ENCODE assay signal across 12 mouse cellular contexts in genomic region chr1:125687701-125688420, GRCm38 (mm10). TPM values are rescaled to one million over a fixed set of nuclear protein-coding genes. Genes with fewer than 3 reads are reported as not detected.
A peak's percentile ranks its signal among the peaks of the same experiment; 100 is the strongest.
DNase-seq lines count a peak whose midpoint lies in the region; ATAC-seq and TF ChIP-seq lines count a peak whose summit lies in the region.
"Had no signal": no experiment of that assay in that cellular context is flagged by ENCODE, and none has a peak within 500 bp of the region (broad histone marks: within the 10 kb centered on the region; RNA-seq: fewer than 3 reads in every experiment).

No protein-coding gene starts in this region.

- no peaks in the 10 kb centered on the region for H3K36me3 ChIP-seq in kidney, adult 2 months (ENCODE audit: control insufficient read depth, insufficient read depth, low read length)
- no peaks in the 10 kb centered on the region for H3K36me3 ChIP-seq in kidney, embryonic 14.5 days (ENCODE audit: control insufficient read depth, insufficient read depth, low read length)
- H3K36me3 ChIP-seq in kidney, postnatal 0 days (ENCODE audit: insufficient read depth, low read length): no peaks in the 10 kb centered on the region
- no peaks in the 10 kb centered on the region for H3K36me3 ChIP-seq in midbrain, embryonic 16.5 days (ENCODE audit: control insufficient read depth, insufficient read depth, low read length)

- H3K9ac ChIP-seq in kidney, embryonic 14.5 days (ENCODE audit: low read depth, low read length): no peak overlapping the region
- no peak overlapping the region for H3K9ac ChIP-seq in kidney, postnatal 0 days (ENCODE audit: low read depth, low read length)
- H3K9ac ChIP-seq in midbrain, embryonic 16.5 days (ENCODE audit: low read depth, low read length): no peak overlapping the region

- TF ChIP-seq CTCF in kidney, adult 2 months (conservative IDR thresholded peaks at IDR 0.05; ENCODE audit: insufficient read depth, insufficient read length, low read depth, low read length): no peak
- TF ChIP-seq CTCF in kidney, postnatal 0 days (IDR thresholded peaks at IDR 0.05; ENCODE audit: low read depth): no peak

- H3K4me2 ChIP-seq in kidney, embryonic 14.5 days (replicated peaks; ENCODE audit: low read depth, low read length): no peak overlapping the region
- H3K4me2 ChIP-seq in kidney, postnatal 0 days (ENCODE audit: low read length): no peak overlapping the region
- H3K4me2 ChIP-seq in midbrain, embryonic 16.5 days (ENCODE audit: low read length): no peak overlapping the region

- 45% methylated on average over 13 of the region's 13 CpGs for WGBS in kidney, adult 2 months
- 61% methylated on average over 13 of the region's 13 CpGs for WGBS in kidney, embryonic 14.5 days
- 56% methylated on average over 13 of the region's 13 CpGs for WGBS in kidney, postnatal 0 days
- WGBS in midbrain, embryonic 16.5 days: 81% methylated on average over 13 of the region's 13 CpGs

- no peak for TF ChIP-seq POLR2A in kidney, adult 2 months (IDR thresholded peaks at IDR 0.05; ENCODE audit: low read depth, low read length)

- H3K4me1 ChIP-seq in kidney, adult 2 months (ENCODE audit: control insufficient read depth, insufficient read depth, low read length): no peaks in the 10 kb centered on the region
- no peaks in the 10 kb centered on the region for H3K4me1 ChIP-seq in kidney, embryonic 14.5 days (ENCODE audit: control insufficient read depth, insufficient read depth, low read length)
- no peaks in the 10 kb centered on the region for H3K4me1 ChIP-seq in kidney, postnatal 0 days (replicated peaks; ENCODE audit: insufficient read depth, low read length)
- no peaks in the 10 kb centered on the region for H3K4me1 ChIP-seq in midbrain, embryonic 16.5 days (ENCODE audit: control insufficient read depth, insufficient read depth, low read length)
- H3K4me1 ChIP-seq: megakaryocyte, embryonic 14.5 days had no signal

- no peak for ATAC-seq in kidney, embryonic 14.5 days (ENCODE audit: low FRiP score, low TSS enrichment)
- ATAC-seq in kidney, postnatal 0 days (replicated peaks; ENCODE audit: low FRiP score, low read depth): no peak
- no peak for ATAC-seq in midbrain, embryonic 16.5 days

- no peaks in the 10 kb centered on the region for H3K27me3 ChIP-seq in kidney, adult 2 months (replicated peaks; ENCODE audit: control insufficient read depth, insufficient read depth, low read length)
- no peaks in the 10 kb centered on the region for H3K27me3 ChIP-seq in kidney, embryonic 14.5 days (ENCODE audit: control insufficient read depth, insufficient read depth, low read length)
- H3K27me3 ChIP-seq in kidney, postnatal 0 days (ENCODE audit: insufficient read depth, low read length): no peaks in the 10 kb centered on the region
- no peaks in the 10 kb centered on the region for H3K27me3 ChIP-seq in midbrain, embryonic 16.5 days (ENCODE audit: control insufficient read depth, insufficient read depth, low read depth, low read length)
- H3K27me3 ChIP-seq: megakaryocyte, embryonic 14.5 days had no signal

- H3K27ac ChIP-seq in kidney, adult 2 months (ENCODE audit: insufficient read depth, low read depth, low read length): peak overlapping the region; percentile 26; the same call in 1 of the 2 replicates
- no peak overlapping the region for H3K27ac ChIP-seq in kidney, embryonic 14.5 days (ENCODE audit: low read depth, low read length)
- 0 out of 2 replicates have a peak overlapping the region, but pooled peaks have one; percentile 31 for H3K27ac ChIP-seq in kidney, postnatal 0 days
- H3K27ac ChIP-seq in midbrain, embryonic 16.5 days (ENCODE audit: low read length): no peak overlapping the region
- H3K27ac ChIP-seq: gastrocnemius, adult 2 months had no signal

- peak; percentile 62 for DNase-seq in kidney, adult 2 months
- peak; percentile 94 for DNase-seq in ZHBTc4 (ENCODE audit: low read depth, low spot score)
- DNase-seq in kidney, postnatal 0 days (ENCODE audit: low spot score): no peak
- peak; percentile 10 for DNase-seq in mesoderm, embryonic 11.5 days (ENCODE audit: low read depth, low spot score)
- DNase-seq in left cerebral cortex, postnatal 14 days (ENCODE audit: low spot score in 2 of 2): no peak
- DNase-seq: cerebellum, adult 9-11 months; gastrocnemius, adult 2 months had no signal

- no peak overlapping the region for H3K4me3 ChIP-seq in kidney, adult 2 months (ENCODE audit: insufficient read depth, low read depth, low read length)
- H3K4me3 ChIP-seq in kidney, embryonic 14.5 days (ENCODE audit: low read length): no peak overlapping the region
- no peak overlapping the region for H3K4me3 ChIP-seq in kidney, postnatal 0 days (replicated peaks; ENCODE audit: low read depth, low read length)
- H3K4me3 ChIP-seq in midbrain, embryonic 16.5 days (ENCODE audit: low read depth, low read length): no peak overlapping the region
- H3K4me3 ChIP-seq: gastrocnemius, adult 2 months; megakaryocyte, embryonic 14.5 days had no signal

- H3K9me3 ChIP-seq in kidney, embryonic 14.5 days (ENCODE audit: control insufficient read depth, low read length): no peaks in the 10 kb centered on the region
- no peaks in the 10 kb centered on the region for H3K9me3 ChIP-seq in kidney, postnatal 0 days (replicated peaks; ENCODE audit: low read length)
- no peaks in the 10 kb centered on the region for H3K9me3 ChIP-seq in midbrain, embryonic 16.5 days (replicated peaks; ENCODE audit: control insufficient read depth, low read length, poor library complexity, severe bottlenecking)

- intact Hi-C loops in left cerebral cortex, postnatal 14 days (cut with DNase I): no loop called here

RNA-seq across cellular contexts. Expression of gene Gpr39, which starts 11.1 kb away (rescaled TPM):
- polyA plus RNA-seq in kidney, adult 2 months (2012; rRNA removed): 3.2 and 4.0 TPM in 2 replicates
- 2.8 and 3.7 TPM in 2 replicates for polyA plus RNA-seq in kidney, embryonic 14.5 days (2014; fragmentation: Nextera tagmentation; extraction: Ambion mirVana)
- polyA plus RNA-seq in kidney, postnatal 0 days (2015; fragmentation: Nextera tagmentation; extraction: Ambion mirVana): 4.7 and 4.9 TPM in 2 replicates
- 0.09 and 0.41 TPM in 2 replicates for polyA plus RNA-seq in midbrain, embryonic 16.5 days (2015; fragmentation: Nextera tagmentation; extraction: Ambion mirVana)
- under 1 TPM; 0.53 to 0.59 TPM for total RNA-seq in left cerebral cortex, postnatal 14 days (2021)
- total RNA-seq: gastrocnemius, adult 2 months; left cerebral cortex, postnatal 25 days had no signal
- polyA plus RNA-seq: neural tube, embryonic 14.5 days had no signal

Comparison
In these comparisons a context has a peak if more than half of its experiments do, and no peak if none do; other contexts are left out.
1. DNase-seq: peak in kidney, adult 2 months (single experiment), ZHBTc4 (single experiment) and mesoderm, embryonic 11.5 days (single experiment); none in kidney, postnatal 0 days (single experiment) and left cerebral cortex, postnatal 14 days (0 of 2).
2. H3K27ac ChIP-seq: peak in kidney, adult 2 months (single experiment) and kidney, postnatal 0 days (single experiment); none in kidney, embryonic 14.5 days (single experiment) and midbrain, embryonic 16.5 days (single experiment).